Mouse (Mus musculus): ENCODE measurements around the gene Fam124b.

Gene Fam124b

DNA sequence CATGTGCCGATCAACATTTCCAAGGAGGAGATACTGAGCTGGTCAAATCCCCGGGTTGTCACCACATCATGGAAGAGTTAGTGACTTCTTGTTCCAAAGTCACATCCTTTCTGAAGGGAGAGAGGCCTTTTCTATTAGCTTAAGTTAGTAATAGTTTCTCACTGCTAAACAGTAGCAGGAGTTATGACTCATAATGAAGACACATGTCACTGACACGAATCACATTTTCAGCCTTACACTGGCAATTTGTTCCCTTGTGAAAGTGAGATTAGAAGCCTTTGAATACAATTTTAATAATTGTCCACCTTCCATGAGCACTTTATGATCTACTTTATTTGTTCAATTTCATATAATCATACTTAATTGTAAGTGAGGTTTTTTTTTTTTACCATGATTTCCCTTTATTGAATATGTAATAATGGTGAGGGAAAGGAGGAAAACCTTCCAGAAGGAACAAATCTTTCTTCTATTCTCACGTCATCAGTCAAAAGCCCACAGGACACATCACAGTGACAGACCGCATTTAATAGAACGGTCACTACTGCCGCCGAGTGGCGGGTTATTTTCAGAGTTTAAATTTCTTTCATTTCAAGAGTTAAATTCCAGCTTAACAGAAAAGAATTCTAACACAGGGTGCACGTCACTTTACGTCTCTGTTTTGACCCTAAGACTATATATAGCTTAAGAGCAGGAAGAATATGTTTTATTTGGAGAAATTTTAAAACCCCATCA, 40.5 kb downstream of the Fam124b start:
- no peak for DNase-seq (ENCODE audit: low spot score in 2 of 2)

DNA sequence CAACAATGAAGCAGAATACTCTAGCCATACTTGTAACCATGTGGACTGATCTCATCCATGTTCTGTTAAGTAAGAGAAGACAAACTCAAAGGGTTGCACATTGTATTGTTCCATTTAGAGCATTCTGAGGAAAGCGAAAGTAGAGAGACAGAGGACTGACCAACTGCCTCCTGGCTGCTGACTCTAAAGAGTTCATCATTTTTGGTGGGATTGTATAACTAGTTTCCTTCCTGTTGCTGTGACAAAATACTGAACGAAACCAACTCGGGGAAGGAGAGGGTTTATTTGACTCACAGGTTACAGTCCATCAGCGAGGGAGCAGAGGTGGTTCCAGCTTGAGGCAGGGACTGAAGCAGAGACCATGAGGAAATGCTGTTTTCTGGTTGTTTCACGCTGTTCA, 50.6 kb downstream of the Fam124b start:
- DNase-seq (ENCODE audit: low spot score in 2 of 2), result no peak

DNA sequence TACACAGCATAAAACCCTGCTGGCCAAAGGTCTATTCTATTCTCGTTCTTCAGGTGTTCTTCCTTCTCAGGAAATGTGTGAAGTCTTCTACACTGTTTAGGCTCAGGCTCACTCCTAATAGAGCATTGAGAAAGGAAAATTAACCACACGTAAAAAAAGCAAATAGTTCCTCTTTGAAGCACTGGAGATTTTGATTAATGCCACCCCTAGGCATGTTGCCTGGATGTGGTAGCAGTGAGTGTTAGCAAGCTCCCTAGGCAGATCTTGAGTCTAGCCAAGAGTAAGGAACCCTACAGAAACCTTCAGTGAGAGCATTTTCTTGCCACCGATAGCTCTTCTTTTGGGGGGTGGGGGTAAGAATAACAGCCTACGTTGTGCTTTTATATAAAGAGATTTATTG, 51.7 kb downstream of the Fam124b start:
- DNase-seq (ENCODE audit: low spot score in 2 of 2), result no peak

DNA sequence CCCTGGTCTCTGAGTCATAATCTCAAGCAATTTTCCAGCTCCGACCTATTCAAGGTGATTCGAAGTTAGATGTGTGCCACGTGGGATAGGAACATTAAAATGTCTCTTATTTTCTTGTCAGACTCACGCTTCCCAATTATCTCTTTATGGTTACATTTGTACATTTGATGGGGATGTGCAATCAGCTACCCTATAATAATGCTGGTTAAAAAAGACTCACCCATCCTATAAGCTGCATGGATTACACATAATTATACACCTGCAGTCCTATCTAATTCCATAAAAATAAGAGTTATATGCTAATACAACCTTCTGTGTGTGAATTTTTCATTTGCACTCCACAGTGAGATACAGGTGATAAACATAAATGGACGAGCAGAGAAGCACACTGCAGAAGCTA, 52.9 kb downstream of the Fam124b start:
- DNase-seq (ENCODE audit: low spot score in 2 of 2), result no peak

DNA sequence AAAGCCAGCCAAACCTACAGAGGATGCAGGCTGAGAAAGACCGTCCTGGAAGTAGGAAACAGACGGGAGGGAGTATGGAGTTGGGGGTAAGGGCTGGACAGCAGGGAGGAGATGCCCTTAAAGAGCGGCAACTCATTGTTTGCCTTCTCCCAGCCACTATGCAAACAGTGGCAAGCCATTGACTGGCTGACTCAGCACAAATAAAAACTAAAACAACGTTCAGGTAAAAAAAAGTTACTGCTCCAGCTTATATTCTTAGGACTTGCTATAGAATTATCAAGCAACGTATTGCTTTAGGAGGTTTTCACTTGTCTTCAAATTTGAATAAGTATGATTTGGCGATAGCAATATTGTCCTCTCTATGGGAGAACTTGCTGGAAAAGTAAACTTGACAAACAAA, 55.3 kb downstream of the Fam124b start:
- no peak for DNase-seq (ENCODE audit: low spot score in 2 of 2)

DNA sequence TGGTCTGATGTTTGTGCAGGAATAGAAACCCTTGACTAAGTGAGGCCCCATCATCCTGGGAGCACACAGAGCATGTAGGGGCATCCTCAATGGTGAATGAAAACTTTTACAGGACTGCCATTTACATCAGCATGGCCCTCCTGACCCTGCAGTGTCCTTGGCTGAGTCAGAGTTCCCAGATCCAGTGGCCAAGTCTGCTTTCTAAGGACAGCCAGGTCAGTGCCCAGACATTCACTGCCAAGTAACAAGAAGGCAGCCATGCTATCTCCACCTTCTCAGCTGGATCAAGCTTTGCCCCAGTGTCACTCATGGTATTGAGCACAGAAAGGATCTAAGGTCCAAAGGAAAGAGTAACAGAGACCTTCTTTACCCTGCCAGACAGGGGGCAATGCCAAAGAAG, 58.7 kb downstream of the Fam124b start:
- DNase-seq (ENCODE audit: low spot score in 2 of 2), result no peak

DNA sequence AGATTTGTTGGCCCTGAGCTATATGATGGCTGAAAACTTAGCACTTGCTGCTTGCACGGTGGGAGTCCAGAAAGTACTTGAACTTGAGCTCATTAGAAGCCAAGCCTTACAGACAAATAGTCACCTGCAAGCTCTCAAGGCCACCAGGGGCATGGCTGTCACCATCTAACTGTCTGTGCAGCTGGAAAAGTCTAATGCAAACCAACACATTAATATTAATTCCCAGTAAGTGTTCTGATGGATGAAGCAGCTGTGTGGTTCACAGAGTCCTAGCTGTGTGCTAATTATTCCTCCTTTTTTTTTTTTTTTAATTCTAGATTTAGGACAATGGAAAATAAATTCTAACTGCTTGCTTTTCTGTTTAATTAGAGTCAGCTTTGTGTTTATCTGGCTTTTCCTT, 63.4 kb downstream of the Fam124b start:
- no peak for DNase-seq (ENCODE audit: low spot score in 2 of 2)

DNA sequence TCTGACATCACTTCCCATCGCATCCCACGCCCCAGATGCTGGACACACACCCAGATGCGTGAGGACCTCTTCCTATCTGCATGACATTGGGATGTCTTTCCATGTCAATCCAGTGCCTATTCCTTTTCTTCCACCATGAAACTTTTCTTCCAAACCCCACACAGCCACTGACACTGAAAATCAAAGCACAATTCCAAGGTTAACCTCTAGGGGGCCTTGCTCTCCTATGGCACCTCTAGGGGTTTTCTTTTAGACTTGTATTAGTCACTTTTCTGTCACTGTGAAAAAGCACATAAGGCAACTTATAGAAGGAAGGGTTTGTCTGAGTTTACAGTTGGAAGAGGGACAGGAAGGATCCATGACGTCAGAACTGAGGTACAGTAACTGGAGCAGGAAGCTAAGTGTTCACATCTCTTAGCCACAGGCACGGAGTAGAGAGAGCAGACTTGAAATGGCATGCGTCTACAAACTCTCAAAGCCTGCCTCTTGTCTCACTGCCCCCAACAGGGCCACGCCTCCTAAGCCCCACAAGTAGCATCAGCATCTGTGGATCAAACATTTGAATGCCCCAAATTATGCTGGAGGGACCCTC, 65.1 kb downstream of the Fam124b start:
- no peak for DNase-seq (ENCODE audit: low spot score in 2 of 2)

DNA sequence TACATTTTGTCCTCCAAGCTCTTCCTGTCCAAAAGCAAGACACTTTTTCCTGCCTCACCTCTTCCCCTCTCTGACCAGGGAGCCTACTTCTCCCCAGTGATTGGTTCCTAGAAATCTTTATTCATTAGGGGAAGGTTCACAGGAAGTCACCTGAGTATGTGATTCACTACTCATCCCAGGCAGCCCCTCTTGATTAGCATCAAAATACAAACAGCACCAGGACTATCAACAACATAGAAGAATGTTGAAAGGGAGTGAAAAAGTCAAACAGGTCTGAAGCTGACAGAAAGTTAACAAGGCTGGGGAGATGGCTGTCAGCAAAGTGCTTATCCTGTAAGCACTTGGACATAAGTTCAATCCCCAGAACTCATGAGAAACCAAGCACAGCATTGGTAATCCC, 67.6 kb downstream of the Fam124b start:
- no peak for DNase-seq (ENCODE audit: low spot score in 2 of 2)

Data from frontal cortex, postnatal 25 days (tissue).